Mouse (Mus musculus) left cerebral cortex, adult 18-20 months (tissue): ENCODE data around the gene St3gal3. TPM values are rescaled to one million over a fixed set of nuclear protein-coding genes. Genes with fewer than 3 reads are reported as not detected.
A peak's percentile ranks its signal among the peaks of the same experiment; 100 is the strongest.

Experiments
- DNase-seq, 2 experiments: peaks; one replicate each; pipeline ENCODE4 v3.0.0; 2021 to 2022; ENCODE audit warnings: low spot score in 2 of 2, mixed read lengths in 1 of 2
- long read RNA-seq, 2 experiments: library from polyadenylated mRNA; stranded (forward); transcript quantifications; one replicate each; pipeline ENCODE4 v2.0.0; 2021
- total RNA-seq, 2 experiments: library from RNA; stranded (reverse); gene quantifications; 2 replicates each; pipeline ENCODE4 v1.2.3; 2021

Gene St3gal3
- total RNA-seq: 10 to 100 TPM; 45.8 to 51.2 TPM
- long read RNA-seq, experiment 1, transcript St3gal3-201 (12 exons, 2,549 nt): major isoform, 5 of 19 reads
- long read RNA-seq, experiment 1, partial matches to known transcripts: 1 of 19 reads
- long read RNA-seq, experiment 1, other reads (novel, unspliced or antisense): 12 of 19 reads
- long read RNA-seq, experiment 2, transcript St3gal3-201 (12 exons, 2,549 nt): major isoform, 6 of 25 reads
- long read RNA-seq, experiment 2, partial matches to known transcripts: 4 of 25 reads
- long read RNA-seq, experiment 2, other reads (novel, unspliced or antisense): 14 of 25 reads

GRCm38 (mm10) chr4:118134485-118135365, at the start of gene St3gal3:
TSS of gene St3gal3 (minus strand) at chr4:118134914.
- DNase-seq: peak; percentile 98

GRCm38 (mm10) chr4:118180301-118181080, 45.8 kb upstream of the St3gal3 start:
- DNase-seq: no peak

DNA sequence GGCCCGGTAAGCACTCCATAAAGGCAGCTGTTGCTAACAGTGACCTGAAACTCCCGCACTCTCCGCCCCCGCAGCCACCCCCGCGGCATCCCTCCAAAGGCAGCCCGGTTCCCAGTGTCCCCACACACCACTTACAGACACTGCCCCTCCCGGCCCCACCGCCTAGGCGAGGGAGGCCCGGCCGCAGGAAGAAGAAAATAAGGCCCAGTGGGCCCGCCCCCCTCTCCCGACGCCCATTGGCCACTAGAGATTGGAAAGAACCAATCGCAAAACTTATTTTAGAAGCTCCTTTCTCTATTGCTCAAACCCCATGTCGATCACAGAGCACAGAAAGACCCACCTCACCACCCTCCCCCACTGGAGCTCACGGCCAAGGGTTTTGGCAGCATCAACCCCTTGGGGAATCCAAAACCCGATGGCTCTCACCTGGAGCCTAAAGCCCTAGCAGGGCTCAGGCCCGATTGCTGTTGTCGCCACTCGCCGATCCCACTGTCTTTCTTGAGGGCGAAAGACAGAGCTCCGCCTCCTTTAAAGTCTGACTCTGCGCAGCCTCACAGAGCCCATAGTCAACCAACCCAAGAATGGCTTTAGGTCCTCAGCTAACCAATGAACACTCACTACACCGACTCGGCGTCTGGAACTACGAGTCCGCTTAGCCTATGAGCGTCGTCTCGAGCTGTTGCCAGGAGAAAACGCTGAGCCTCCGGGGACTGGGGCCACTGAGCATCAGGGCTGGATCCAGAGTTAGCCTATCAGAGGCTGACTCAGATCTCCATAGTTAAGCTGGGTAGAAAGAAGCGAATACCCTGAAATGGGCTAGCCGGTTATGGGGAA, 45.0 kb upstream of the St3gal3 start, which contains the start of gene Kdm4a:
Gene Kdm4a, minus strand, starts transcription at position 577 of the 834 bp plus-strand sequence.
- peak; percentile 85 to 93 for DNase-seq

GRCm38 (mm10) chr4:118178952-118179466, 44.3 kb upstream of the St3gal3 start:
- no peak for DNase-seq

DNA sequence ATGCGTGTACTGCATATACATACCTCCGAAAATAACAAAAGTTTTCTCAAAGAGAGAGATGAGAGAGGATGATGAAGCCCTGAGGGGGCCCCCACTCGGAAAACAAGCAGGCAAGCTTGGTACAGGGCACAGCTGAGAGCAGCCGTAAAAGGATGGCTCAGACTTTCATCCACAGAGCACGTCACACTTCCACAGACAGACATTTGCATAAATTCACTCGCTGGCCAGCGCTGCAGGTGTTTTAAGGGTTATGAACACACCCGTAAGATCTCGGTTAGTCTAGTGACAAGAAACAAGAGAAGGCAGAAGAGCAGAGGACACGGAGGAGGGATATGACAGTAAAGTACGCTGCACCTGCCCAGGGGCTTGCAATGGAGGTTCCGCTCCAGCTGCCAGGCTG, 37.7 kb upstream of the St3gal3 start:
- DNase-seq: no peak

- DNase-seq: no peak
These were observed 36.3 kb upstream of the St3gal3 start for GRCm38 (mm10) chr4:118171006-118171405.

GRCm38 (mm10) chr4:118162123-118162522, 27.4 kb upstream of the St3gal3 start:
- DNase-seq: no peak

DNA sequence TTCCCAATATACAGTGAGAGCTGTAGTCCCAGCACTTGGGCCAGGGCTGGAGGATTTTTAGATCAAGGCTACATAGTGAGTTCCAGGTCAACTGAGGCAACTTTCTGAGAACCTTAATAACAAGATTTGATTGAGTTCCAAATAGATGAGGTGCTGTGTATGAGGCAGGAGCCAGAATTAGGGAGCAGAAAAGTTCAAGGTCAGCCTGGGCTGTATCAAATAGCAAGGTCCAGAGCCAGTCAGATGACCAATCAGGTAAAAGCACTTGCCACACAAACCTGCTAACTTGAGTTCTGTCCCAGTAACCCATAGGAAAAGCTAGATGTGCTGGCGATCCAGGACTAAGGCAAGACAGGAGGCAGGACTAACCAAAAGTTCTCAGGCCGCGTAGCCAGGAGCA, 23.0 kb upstream of the St3gal3 start:
- DNase-seq: no peak

- DNase-seq: no peak
These were observed 21.8 kb upstream of the St3gal3 start for GRCm38 (mm10) chr4:118156559-118156958.

DNA sequence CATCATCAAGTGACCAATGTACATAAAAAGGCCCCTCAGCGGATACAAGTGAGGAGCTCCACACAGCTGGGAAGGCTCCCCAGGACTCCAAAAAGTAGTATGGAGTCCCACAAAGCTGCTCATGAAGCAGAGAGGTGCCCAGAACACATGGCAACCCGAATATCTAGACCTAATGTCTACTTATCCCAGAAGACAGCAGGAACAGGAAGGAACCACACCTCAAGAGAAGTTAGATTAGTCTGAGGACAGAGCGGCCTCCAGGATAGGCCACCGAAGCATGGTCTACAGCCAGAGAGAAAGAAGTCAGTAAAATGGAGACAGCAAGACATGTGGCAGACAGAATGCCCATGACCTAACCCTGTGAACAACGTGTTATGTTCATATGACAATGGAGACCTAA, 20.2 kb upstream of the St3gal3 start:
- DNase-seq: no peak

- peak in 1 of 2 experiments; percentile 39 for DNase-seq
These were observed 17.5 kb upstream of the St3gal3 start for GRCm38 (mm10) chr4:118152020-118152785.

GRCm38 (mm10) chr4:118150804-118151203, 16.1 kb upstream of the St3gal3 start:
- DNase-seq: no peak

GRCm38 (mm10) chr4:118149956-118150680, 15.4 kb upstream of the St3gal3 start:
- DNase-seq: no peak

DNA sequence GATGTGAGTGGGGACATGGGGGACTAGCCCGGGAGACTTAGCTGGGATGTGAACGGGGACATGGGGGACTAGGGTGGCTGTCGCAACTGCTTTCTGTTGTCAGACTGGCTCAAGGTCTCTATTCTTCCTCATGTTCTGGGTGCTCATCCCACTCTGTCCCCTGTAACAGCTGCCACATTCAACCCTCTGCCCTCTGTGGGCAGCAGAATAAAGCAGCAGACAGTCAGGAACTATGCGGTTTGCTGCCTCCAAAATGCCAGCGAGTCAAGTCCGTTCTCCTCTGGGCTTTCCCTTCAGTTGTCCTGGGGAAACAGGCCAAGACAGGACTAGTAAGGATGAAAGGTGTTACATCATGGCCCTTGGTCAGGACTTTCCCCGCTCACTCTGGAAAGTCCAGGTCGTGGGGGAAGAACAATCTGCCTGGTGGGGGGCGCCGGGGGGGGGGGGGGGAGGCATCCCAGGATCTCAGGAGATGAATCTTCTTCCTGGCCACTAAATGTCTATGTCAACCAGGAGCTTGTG, 14.4 kb upstream of the St3gal3 start:
- no peak for DNase-seq

GRCm38 (mm10) chr4:118148317-118148687, 13.6 kb upstream of the St3gal3 start:
- DNase-seq: no peak

- peak; percentile 32 to 38 for DNase-seq
These were observed 13.0 kb upstream of the St3gal3 start for GRCm38 (mm10) chr4:118147547-118148316.

DNA sequence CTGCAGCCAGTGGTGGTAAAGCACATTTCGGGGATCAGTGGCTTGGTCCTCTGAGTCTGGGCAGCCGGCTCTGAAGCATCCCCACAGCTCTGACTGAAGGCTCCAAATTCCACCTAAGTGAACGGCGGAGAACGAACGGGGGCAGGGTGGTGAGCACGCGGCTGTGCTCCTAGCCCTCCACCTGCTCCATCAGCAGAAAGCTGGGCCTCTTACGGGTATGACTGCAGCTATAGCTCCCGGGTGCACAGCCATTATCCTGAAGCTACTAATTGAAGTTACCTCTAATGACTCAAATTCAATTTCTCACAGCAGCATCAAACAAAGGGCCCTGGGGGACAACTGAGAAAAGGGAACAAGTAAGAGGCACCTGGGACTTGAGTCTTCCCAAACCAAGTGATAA, 12.4 kb upstream of the St3gal3 start:
- no peak for DNase-seq

- no peak for DNase-seq
These were observed 9.6 kb upstream of the St3gal3 start for GRCm38 (mm10) chr4:118144324-118144723.
